Mouse (Mus musculus): ENCODE results near the gene Apoa1. TPM values are rescaled to one million over a fixed set of nuclear protein-coding genes. Genes with fewer than 3 reads are reported as not detected.

Apoa1 gene
- polyA plus RNA-seq, 1 experiment from 2014 or later = 20.1 TPM

Other genes with a start within 250 kb of the Apoa1 start
- gene Pafah1b2, start 215.9 kb upstream of the Apoa1 start, polyA plus RNA-seq (2015; fragmentation: Nextera tagmentation; extraction: Ambion mirVana) = 110 and 131 TPM in 2 replicates
- gene Sik3, start 215.8 kb upstream of the Apoa1 start, polyA plus RNA-seq (2015; fragmentation: Nextera tagmentation; extraction: Ambion mirVana) = 5.1 and 6.7 TPM in 2 replicates
- gene Apoc3, start 7.1 kb downstream of the Apoa1 start, polyA plus RNA-seq (2015; fragmentation: Nextera tagmentation; extraction: Ambion mirVana) = 0.89 TPM in 1 of 2 replicates, not detected in the other
- 1.3 TPM in 1 of 2 replicates, not detected in the other for gene Apoa4, start 12.1 kb downstream of the Apoa1 start, polyA plus RNA-seq (2015; fragmentation: Nextera tagmentation; extraction: Ambion mirVana)
- not detected in 2 replicates for gene Apoa5, start 40.1 kb downstream of the Apoa1 start, polyA plus RNA-seq (2015; fragmentation: Nextera tagmentation; extraction: Ambion mirVana)
- 36.7 and 39.5 TPM in 2 replicates for gene Zpr1, start 44.5 kb downstream of the Apoa1 start, polyA plus RNA-seq (2015; fragmentation: Nextera tagmentation; extraction: Ambion mirVana)
- gene Bud13, start 54.4 kb downstream of the Apoa1 start, polyA plus RNA-seq (2015; fragmentation: Nextera tagmentation; extraction: Ambion mirVana) = 13.3 and 13.5 TPM in 2 replicates
- gene 4931429L15Rik, start 91.4 kb downstream of the Apoa1 start, polyA plus RNA-seq (2015; fragmentation: Nextera tagmentation; extraction: Ambion mirVana) = not detected in 2 replicates